Mouse (Mus musculus) embryonic facial prominence, embryonic 10.5 days (tissue): ENCODE measurements around the gene Zfp458. TPM values are rescaled to one million over a fixed set of nuclear protein-coding genes. Genes with fewer than 3 reads are reported as not detected.
"Not testable (repeated sequence)": the region's sequence is repeated elsewhere in the genome, so short reads cannot be mapped to it uniquely, and the experiment has no call there.

Experiments
- DNase-seq: peaks from one replicate; pipeline ENCODE4 v3.0.0-alpha.2; 2017; ENCODE audit warnings: low spot score
- H3K27ac ChIP-seq: fragments of 300-500 bp; sonication (generic); replicated peaks from 2 replicates; pipeline ENCODE4 v1.5.1; 2016; ENCODE audit warnings: mild to moderate bottlenecking
- H3K27me3 ChIP-seq: fragments of 300-500 bp; sonication (generic); replicated peaks from 2 replicates; pipeline ENCODE4 v1.6.1; 2016; ENCODE audit warnings: low read depth, mild to moderate bottlenecking; ENCODE audit not compliant: poor library complexity, severe bottlenecking
- H3K36me3 ChIP-seq: fragments of 300-500 bp; sonication (generic); replicated peaks from 2 replicates; pipeline ENCODE4 v1.6.1; 2016; ENCODE audit warnings: mild to moderate bottlenecking, moderate library complexity
- H3K4me1 ChIP-seq: fragments of 300-500 bp; sonication (generic); 2 replicates; pipeline ENCODE4 v1.6.1; 2016
- H3K4me3 ChIP-seq: fragments of 300-500 bp; sonication (generic); 2 replicates; pipeline ENCODE4 v1.5.1; 2016; ENCODE audit warnings: mild to moderate bottlenecking, moderate library complexity
- H3K9me3 ChIP-seq: fragments of 300-500 bp; sonication (generic); 2 replicates; pipeline ENCODE4 v1.6.1; 2016; ENCODE audit warnings: mild to moderate bottlenecking
- WGBS: fragments of 180-500 bp; shearing (Covaris S2); methylation state at CpG from one replicate; pipeline ENCODE4 v1.1.7; 2016; 5-methylcytosine and 5-hydroxymethylcytosine counted together
- polyA plus RNA-seq: library from polyadenylated mRNA; unstranded; fragments of >200 nt; fragmentation: Nextera tagmentation; extraction: Ambion mirVana; gene quantifications from 2 replicates; pipeline ENCODE4 v1.2.1, GENCODE M21; 2016

Gene Zfp458
- 1.2 and 1.6 TPM in 2 replicates for polyA plus RNA-seq

- DNase-seq: no peak
- no peaks in the 10 kb centered on the region for H3K9me3 ChIP-seq
- WGBS: 43% methylated on average over 7 of the region's 7 CpGs
- no peaks in the 10 kb centered on the region for H3K36me3 ChIP-seq
- no peak within 1 kb of the TSS for H3K27ac ChIP-seq
- no peak within 1 kb of the TSS for H3K4me3 ChIP-seq
- H3K27me3 ChIP-seq: no peaks in the 10 kb centered on the region
- no peaks in the 10 kb centered on the region for H3K4me1 ChIP-seq
Observed at GRCm38 (mm10) chr13:67278314-67278713, at the start of gene Zfp458. Gene Zfp458 (minus strand): TSS chr13:67278466.

GRCm38 (mm10) chr13:67306718-67307117 lies 28.5 kb upstream of the Zfp458 start:
- Histone ChIP-seq H3K27me3 (no peaks in the 10 kb centered on the region), H3K9me3 (no peaks in the 10 kb centered on the region), H3K4me3 (peak overlapping the region; percentile 70), H3K36me3 (no peaks in the 10 kb centered on the region), H3K4me1 (peaks cover 6% of the 10 kb centered on the region; the same call in 1 of the 2 replicates), H3K27ac (peak overlapping the region; percentile 81)
- peak; percentile 12 for DNase-seq
- WGBS: 39% methylated on average over 5 of the region's 5 CpGs

- WGBS: 12% methylated on average over 16 of the region's 16 CpGs
- Histone ChIP-seq H3K4me3 (peak within 1 kb of the TSS; percentile 70), H3K4me1 (peaks cover 6% of the 10 kb centered on the region; the same call in 1 of the 2 replicates), H3K36me3 (no peaks in the 10 kb centered on the region), H3K9me3 (no peaks in the 10 kb centered on the region), H3K27me3 (no peaks in the 10 kb centered on the region), H3K27ac (peak within 1 kb of the TSS; percentile 81)
- peak; percentile 81 for DNase-seq
Observed at GRCm38 (mm10) chr13:67305822-67306672, 27.8 kb upstream of the Zfp458 start, which contains the start of gene Zfp457. Gene Zfp457 (minus strand): TSS chr13:67306485.

GRCm38 (mm10) chr13:67269383-67270065 lies 8.7 kb downstream of the Zfp458 start:
- H3K36me3 ChIP-seq, H3K9me3 ChIP-seq, H3K27me3 ChIP-seq, DNase-seq, H3K27ac ChIP-seq, H3K4me1 ChIP-seq: not testable (repeated sequence)
- 49% methylated on average over 9 of the region's 9 CpGs for WGBS
- H3K4me3 ChIP-seq: peak overlapping the region; percentile 80

GRCm38 (mm10) chr13:67268568-67269369 lies 9.5 kb downstream of the Zfp458 start:
- WGBS: 9% methylated on average over 18 of the region's 18 CpGs
- Histone ChIP-seq H3K27me3 (no peaks in the 10 kb centered on the region), H3K27ac (peak overlapping the region; percentile 78), H3K4me1 (no peaks in the 10 kb centered on the region; the same call in 1 of the 2 replicates), H3K4me3 (peak overlapping the region; percentile 80), H3K36me3 (0 out of 2 replicates have a peak, but pooled peaks cover 3% of the 10 kb centered on the region), H3K9me3 (peaks cover 8% of the 10 kb centered on the region; the same call in 1 of the 2 replicates)
- DNase-seq: peak; percentile 55

GRCm38 (mm10) chr13:67214015-67214607 lies 64.2 kb downstream of the Zfp458 start:
- H3K9me3 ChIP-seq: peaks cover 6% of the 10 kb centered on the region; the same call in 1 of the 2 replicates
- no peak overlapping the region for H3K27ac ChIP-seq
- H3K4me3 ChIP-seq: no peak overlapping the region
- H3K36me3 ChIP-seq: no peaks in the 10 kb centered on the region
- 59% methylated on average over 4 of the region's 4 CpGs for WGBS
- DNase-seq: no peak
- no peaks in the 10 kb centered on the region for H3K27me3 ChIP-seq
- no peaks in the 10 kb centered on the region for H3K4me1 ChIP-seq

Other genes with a start within 250 kb of the Zfp458 start
- gene Zfp712, start 217.3 kb downstream of the Zfp458 start, polyA plus RNA-seq: 3.4 and 3.6 TPM in 2 replicates
- 6.0 and 6.3 TPM in 2 replicates for gene Zfp708, start 180.5 kb downstream of the Zfp458 start, polyA plus RNA-seq
- 2.7 and 3.2 TPM in 2 replicates for gene Gm28557, start 169.9 kb downstream of the Zfp458 start, polyA plus RNA-seq
- 0.23 and 0.29 TPM in 2 replicates for gene Rslcan18, start 162.2 kb downstream of the Zfp458 start, polyA plus RNA-seq
- gene Zfp759, start 156.8 kb downstream of the Zfp458 start, polyA plus RNA-seq: 1.7 and 2.6 TPM in 2 replicates
- 7.4 and 7.5 TPM in 2 replicates for gene Rsl1, start 105.3 kb downstream of the Zfp458 start, polyA plus RNA-seq
- gene Zfp455, start 84.0 kb downstream of the Zfp458 start, polyA plus RNA-seq: 1.1 and 1.3 TPM in 2 replicates
- gene Zfp457, start 28.0 kb upstream of the Zfp458 start, polyA plus RNA-seq: 0.32 and 0.62 TPM in 2 replicates
- gene Zfp595, start 54.1 kb upstream of the Zfp458 start, polyA plus RNA-seq: 1.5 and 1.8 TPM in 2 replicates
- gene Gm28044, start 82.1 kb upstream of the Zfp458 start, polyA plus RNA-seq: 0.52 TPM in 1 of 2 replicates, not detected in the other
- 0.79 and 0.92 TPM in 2 replicates for gene Zfp953, start 82.1 kb upstream of the Zfp458 start, polyA plus RNA-seq
- not detected in 2 replicates for gene Gm28041, start 97.3 kb upstream of the Zfp458 start, polyA plus RNA-seq
- gene Zfp456, start 97.3 kb upstream of the Zfp458 start, polyA plus RNA-seq: 0.64 and 1.4 TPM in 2 replicates
- gene Zfp429, start 121.4 kb upstream of the Zfp458 start, polyA plus RNA-seq: 4.2 and 4.5 TPM in 2 replicates
- 1.5 and 1.6 TPM in 2 replicates for gene Zfp459, start 143.0 kb upstream of the Zfp458 start, polyA plus RNA-seq
- 8.7 and 11.7 TPM in 2 replicates for gene Zfp874a, start 173.2 kb upstream of the Zfp458 start, polyA plus RNA-seq
- 2.0 and 2.8 TPM in 2 replicates for gene Zfp874b, start 205.8 kb upstream of the Zfp458 start, polyA plus RNA-seq
- gene Zfp58, start 222.1 kb upstream of the Zfp458 start, polyA plus RNA-seq: 15.3 and 17.1 TPM in 2 replicates
- not detected in 2 replicates for gene Gm26965, start 247.7 kb upstream of the Zfp458 start, polyA plus RNA-seq
- gene Zfp87, start 247.7 kb upstream of the Zfp458 start, polyA plus RNA-seq: 23.5 and 23.9 TPM in 2 replicates